Mouse (Mus musculus): ENCODE data around the gene Spire2.

Gene Spire2

DNA sequence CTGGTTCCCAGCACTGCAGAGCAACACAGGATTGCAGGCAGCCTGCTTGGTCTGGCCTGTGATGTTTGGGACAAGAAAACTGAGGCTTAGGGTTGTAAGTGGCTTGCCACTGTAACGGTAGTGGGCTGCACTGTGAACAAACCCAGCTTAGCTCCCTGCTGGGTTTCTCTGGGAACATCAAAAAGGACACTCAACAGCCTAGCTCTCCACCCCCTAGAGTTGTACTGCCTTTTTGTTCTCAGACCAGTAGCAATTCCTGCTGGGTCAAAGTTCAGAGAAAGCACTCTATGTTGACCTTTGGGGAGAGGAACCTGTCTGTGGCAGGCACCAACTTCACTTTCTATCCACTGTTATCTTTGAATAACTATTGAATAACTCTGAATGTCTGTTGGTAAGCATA is 2.0 kb downstream of the Spire2 start:
- DNase-seq: no peak

GRCm38 (mm10) chr8:123337475-123337874 is 5.0 kb downstream of the Spire2 start:
- no peak for DNase-seq

- no peak for DNase-seq
Measured at GRCm38 (mm10) chr8:123340071-123340470, 7.6 kb downstream of the Spire2 start.

DNA sequence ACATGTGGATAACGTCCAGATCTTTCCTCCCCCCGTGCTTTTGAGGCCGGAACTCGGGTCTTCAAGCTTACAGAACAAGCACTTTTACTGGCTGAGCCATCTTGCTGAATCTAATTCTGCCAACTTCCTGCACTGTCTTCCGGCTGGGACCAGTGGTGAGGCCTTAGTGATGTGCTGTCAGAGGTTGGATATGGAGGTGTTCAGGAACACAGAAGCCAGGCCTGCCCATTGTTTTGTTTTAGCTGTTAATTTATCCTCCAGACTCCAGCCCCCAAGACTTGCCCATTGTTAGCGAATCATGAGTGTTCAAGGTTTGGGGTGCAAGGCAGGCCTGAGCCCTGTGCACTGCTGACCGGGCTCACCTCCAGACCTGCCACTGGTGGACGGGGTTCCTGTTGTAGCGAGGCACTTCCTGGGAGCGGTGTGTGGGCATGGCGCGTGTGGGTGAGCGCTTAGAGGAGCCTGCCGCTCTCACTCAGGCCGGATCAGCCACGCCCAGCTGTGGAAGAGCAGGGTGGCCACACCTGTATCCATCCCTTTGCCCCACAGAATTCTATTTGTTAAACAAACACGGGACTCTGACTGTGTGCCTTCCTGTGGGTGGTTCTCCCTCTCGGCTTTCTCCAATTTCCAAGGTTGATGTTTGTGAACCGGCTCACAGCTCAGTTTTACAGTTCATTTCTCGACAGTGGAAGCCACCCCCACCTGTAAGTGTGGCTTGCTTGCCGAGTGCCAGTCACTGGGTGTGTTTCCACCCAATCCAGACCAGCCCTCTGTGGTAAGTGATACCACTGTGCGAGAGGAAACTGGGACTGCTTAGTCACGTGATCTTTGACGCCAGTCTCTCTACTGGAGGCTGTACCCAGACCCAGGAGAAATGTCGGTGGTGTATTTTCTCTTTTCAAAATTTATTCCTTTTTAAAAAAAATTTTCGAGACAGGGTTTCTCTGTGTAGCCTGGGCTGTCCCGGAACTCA is 8.8 kb downstream of the Spire2 start:
- DNase-seq: no peak

DNA sequence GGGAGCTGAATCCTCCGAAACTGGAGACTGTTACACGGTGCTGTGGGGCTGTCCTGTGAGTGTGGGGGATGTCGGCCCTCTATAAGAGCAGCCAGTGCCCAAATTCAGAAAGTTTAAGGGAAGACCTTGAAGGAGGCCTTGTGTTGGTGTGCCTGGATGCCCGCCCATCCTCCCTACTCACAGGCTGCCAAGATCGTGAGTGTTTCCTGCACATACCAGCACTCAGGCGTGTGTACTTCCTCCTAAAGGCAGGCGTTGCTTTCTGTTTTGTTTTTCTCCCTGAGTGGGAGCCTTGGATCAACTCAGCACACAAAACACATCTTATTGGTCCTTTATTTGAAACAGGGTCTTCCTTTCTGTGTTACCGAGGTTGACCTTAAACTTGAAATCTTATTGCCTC is 9.7 kb downstream of the Spire2 start:
- DNase-seq: no peak

DNA sequence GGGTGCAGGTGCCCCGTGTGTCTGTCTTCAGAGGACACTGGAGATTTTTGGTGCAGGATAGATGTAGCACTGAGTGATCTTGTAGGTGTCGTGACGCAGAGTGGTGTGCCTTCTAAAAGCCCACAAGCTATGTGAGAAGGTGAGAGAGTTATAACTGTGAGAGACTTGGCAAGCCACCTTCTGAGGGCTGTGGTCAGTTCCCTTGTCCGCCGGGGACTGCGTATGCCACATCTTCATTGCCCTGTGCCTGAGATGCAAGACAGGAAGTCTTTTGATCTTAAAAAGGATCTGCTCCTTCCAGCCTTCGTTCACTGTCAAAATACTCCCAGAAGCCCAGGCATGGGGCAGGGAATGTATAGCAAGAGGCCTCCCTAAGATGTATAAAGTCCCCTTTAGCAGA is 10.4 kb downstream of the Spire2 start:
- DNase-seq: no peak

- no peak for DNase-seq
Measured at GRCm38 (mm10) chr8:123343422-123343821, 10.9 kb downstream of the Spire2 start.

- DNase-seq: no peak
Measured at GRCm38 (mm10) chr8:123345135-123345534, 12.6 kb downstream of the Spire2 start.

- DNase-seq: no peak
Measured at GRCm38 (mm10) chr8:123345856-123346255, 13.3 kb downstream of the Spire2 start.

DNA sequence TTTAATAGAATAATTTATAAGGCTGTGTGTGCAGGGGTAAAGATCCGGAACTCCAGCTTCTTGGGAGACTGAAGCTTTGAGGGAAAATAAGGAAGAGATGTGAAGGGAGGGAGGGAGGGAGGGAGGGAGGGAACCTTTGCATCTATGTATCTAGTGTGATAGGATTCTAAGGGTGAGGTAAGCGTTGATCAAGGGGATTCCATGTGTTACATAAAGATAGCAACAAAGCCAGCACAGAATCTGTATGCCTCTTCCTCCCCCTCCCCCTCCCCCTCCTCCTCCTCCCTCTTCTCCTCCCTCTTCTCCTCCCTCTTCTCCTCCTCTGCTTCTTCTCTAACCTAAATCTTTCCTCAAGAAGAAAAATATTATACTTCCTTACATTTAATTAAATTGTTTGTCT is 14.8 kb downstream of the Spire2 start:
- no peak for DNase-seq

- DNase-seq: peak; percentile 57
Measured at GRCm38 (mm10) chr8:123348237-123348843, 15.8 kb downstream of the Spire2 start.

DNA sequence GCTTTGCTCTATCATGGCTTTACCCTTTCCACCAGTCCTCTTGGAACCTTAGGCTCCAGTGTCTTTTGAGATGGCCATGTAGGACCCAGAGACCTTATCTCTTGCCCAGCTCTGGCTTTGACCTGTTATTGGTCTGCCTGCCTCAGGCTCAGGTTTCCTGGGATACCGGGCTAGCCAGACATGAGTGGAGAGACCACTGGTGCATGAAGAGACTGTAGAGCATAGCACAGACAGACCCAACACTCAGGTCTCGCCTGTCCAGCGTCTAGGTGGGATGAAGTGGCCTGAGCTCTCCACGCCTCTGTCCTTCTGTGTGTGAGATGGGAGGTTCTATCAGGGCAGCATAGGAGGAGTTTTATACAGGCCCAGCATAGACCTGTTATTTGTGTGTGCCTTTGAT is 16.6 kb downstream of the Spire2 start:
- no peak for DNase-seq

DNA sequence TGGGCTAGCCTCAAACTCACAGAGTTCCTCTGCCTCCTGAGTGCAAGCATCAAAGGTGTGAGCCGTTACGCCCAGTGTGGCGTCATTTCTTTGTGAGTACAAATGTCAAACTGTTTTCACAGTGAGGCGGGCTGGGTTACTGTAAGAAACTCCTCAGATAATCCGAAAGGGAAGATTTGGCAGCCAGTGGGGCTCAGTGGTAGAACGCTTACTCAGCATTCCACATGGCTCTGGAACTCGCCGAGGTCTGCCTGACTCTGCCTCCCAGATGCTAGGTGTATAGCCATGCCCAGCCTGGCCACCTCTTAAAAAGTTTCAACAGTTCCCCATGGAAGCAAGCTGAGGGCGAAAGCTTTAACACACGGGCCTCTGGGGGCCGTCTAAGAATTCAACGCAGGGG is 19.6 kb downstream of the Spire2 start:
- DNase-seq: no peak

DNA sequence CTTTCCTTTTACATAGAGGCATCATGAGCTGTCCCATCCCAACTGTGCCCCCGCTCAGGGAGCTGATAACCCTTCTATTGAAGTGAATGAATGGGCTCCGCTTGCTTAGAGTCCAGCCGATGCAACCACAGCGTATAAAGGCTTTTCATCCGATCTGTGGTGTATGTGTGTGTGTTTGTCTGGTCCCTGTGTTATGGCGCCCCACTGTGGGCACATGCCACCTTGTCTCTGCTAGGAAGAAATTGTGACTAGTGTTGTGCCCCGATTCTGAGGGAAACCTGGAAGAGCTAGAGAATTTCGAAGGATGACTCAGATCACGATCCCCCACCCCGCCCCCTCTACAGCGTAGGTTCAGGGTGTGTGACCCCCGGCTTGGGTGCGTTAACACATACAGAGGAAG is 20.3 kb downstream of the Spire2 start:
- peak; percentile 60 for DNase-seq

DNA sequence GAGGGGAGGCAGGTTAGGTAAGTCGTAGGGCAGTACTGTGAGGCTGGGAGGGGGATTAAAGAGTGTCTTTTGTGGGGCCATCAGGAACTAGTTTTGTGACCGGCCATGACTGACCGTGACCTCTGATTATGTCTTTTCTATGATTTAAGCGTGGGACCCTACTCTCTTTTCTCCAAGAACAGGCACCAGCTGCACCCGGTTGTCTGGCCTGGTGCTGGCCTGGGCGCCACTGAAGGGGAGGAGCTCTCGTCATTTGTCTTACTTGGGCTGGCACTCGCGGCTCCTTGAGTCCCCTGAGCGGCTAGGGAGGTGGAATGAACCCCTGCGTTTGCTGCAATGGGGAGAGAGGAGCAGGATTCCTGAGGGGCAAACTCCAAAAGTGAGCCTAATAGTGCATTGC is 20.7 kb downstream of the Spire2 start:
- no peak for DNase-seq

DNA sequence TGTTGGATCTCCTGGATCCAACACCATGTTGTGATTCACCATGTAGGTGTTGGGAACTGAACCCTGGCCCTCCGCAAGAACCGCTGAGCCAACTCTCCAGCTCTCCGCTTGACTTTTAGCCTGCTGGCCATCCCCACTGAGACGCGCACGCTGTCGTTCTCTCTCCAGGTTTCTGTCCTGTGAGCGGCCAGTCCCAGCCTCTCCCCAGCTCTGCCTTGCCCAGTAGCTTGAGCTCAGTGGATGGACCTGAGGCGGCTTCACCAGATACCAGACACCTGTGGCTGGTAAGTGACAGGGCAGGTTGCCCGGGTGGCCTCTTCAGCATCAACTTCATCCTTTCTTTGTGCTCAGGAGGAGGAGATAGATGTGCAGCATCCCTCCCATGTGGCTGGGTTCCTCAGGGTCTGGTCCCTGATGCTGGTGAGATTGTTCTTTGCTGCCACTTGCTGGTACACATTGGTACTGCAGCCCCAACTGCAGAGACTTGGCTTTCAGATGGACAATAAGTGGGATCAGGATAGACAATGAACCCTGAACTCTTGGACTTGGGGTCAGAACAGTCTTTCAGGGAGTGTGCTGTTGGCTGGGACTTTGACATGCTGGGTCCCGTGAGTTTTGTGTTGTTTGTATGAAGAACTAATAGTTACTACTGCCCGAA is 28.7 kb downstream of the Spire2 start:
- DNase-seq: peak; percentile 85

- DNase-seq: peak; percentile 98
Measured at GRCm38 (mm10) chr8:123373403-123374238, 41.1 kb downstream of the Spire2 start, which contains the start of gene Tcf25. Tcf25 (plus strand) TSS chr8:123373753.

- peak; percentile 95 for DNase-seq
Measured at GRCm38 (mm10) chr8:123374239-123374578, 41.7 kb downstream of the Spire2 start.

GRCm38 (mm10) chr8:123375701-123376100 is 43.2 kb downstream of the Spire2 start:
- no peak for DNase-seq

- DNase-seq: no peak
Measured at GRCm38 (mm10) chr8:123376106-123376505, 43.6 kb downstream of the Spire2 start.

- no peak for DNase-seq
Measured at GRCm38 (mm10) chr8:123381711-123382110, 49.2 kb downstream of the Spire2 start.

GRCm38 (mm10) chr8:123382516-123382915 is 50.0 kb downstream of the Spire2 start:
- no peak for DNase-seq
